Mouse (Mus musculus): ENCODE measurements around the gene Nme3.

GRCm38 (mm10) chr17:24934926-24935325 lies 38.6 kb downstream of the Nme3 start:
- no peak for TF ChIP-seq GATA1 (IDR thresholded peaks at IDR 0.05; ENCODE audit: borderline replicate concordance, low read length)
- TF ChIP-seq FLI1 (IDR thresholded peaks at IDR 0.05; ENCODE audit: low read length) = no peak
